Mouse (Mus musculus): Measurements from ENCODE around the gene Nxn.

Gene Nxn

GRCm38 (mm10) chr11:76332240-76332639, 66.7 kb downstream of the Nxn start:
- no peak for DNase-seq (ENCODE audit: low spot score)

GRCm38 (mm10) chr11:76328522-76329290, 70.2 kb downstream of the Nxn start:
- DNase-seq (ENCODE audit: low spot score) = no peak

- DNase-seq (ENCODE audit: low spot score) = no peak
Observed at GRCm38 (mm10) chr11:76328084-76328483, 70.9 kb downstream of the Nxn start.

- no peak for DNase-seq (ENCODE audit: low spot score)
Observed at GRCm38 (mm10) chr11:76326672-76327071, 72.3 kb downstream of the Nxn start.

GRCm38 (mm10) chr11:76326051-76326450, 72.9 kb downstream of the Nxn start:
- DNase-seq (ENCODE audit: low spot score) = no peak

GRCm38 (mm10) chr11:76324801-76325200, 74.1 kb downstream of the Nxn start:
- DNase-seq (ENCODE audit: low spot score) = no peak

GRCm38 (mm10) chr11:76324207-76324606, 74.7 kb downstream of the Nxn start:
- no peak for DNase-seq (ENCODE audit: low spot score)

- DNase-seq (ENCODE audit: low spot score) = no peak
Observed at GRCm38 (mm10) chr11:76322939-76323338, 76.0 kb downstream of the Nxn start.

GRCm38 (mm10) chr11:76322081-76322480, 76.9 kb downstream of the Nxn start:
- DNase-seq (ENCODE audit: low spot score) = no peak

GRCm38 (mm10) chr11:76320475-76320874, 78.5 kb downstream of the Nxn start:
- no peak for DNase-seq (ENCODE audit: low spot score)

GRCm38 (mm10) chr11:76319714-76320435, 79.1 kb downstream of the Nxn start:
- no peak for DNase-seq (ENCODE audit: low spot score)

- no peak for DNase-seq (ENCODE audit: low spot score)
Observed at GRCm38 (mm10) chr11:76317904-76318303, 81.0 kb downstream of the Nxn start.

- DNase-seq (ENCODE audit: low spot score) = no peak
Observed at GRCm38 (mm10) chr11:76315785-76316444, 83.0 kb downstream of the Nxn start.

GRCm38 (mm10) chr11:76314741-76315140, 84.2 kb downstream of the Nxn start:
- no peak for DNase-seq (ENCODE audit: low spot score)

GRCm38 (mm10) chr11:76314140-76314539, 84.8 kb downstream of the Nxn start:
- no peak for DNase-seq (ENCODE audit: low spot score)

- DNase-seq (ENCODE audit: low spot score) = no peak
Observed at GRCm38 (mm10) chr11:76312805-76313204, 86.1 kb downstream of the Nxn start.

- DNase-seq (ENCODE audit: low spot score) = no peak
Observed at GRCm38 (mm10) chr11:76311224-76312000, 87.5 kb downstream of the Nxn start.

- no peak for DNase-seq (ENCODE audit: low spot score)
Observed at GRCm38 (mm10) chr11:76309868-76310267, 89.1 kb downstream of the Nxn start.

GRCm38 (mm10) chr11:76309072-76309471, 89.9 kb downstream of the Nxn start:
- DNase-seq (ENCODE audit: low spot score) = no peak

GRCm38 (mm10) chr11:76306769-76307168, 92.2 kb downstream of the Nxn start:
- no peak for DNase-seq (ENCODE audit: low spot score)

- DNase-seq (ENCODE audit: low spot score) = no peak
Observed at GRCm38 (mm10) chr11:76305571-76305970, 93.4 kb downstream of the Nxn start.

GRCm38 (mm10) chr11:76303368-76303767, 95.6 kb downstream of the Nxn start:
- DNase-seq (ENCODE audit: low spot score) = no peak

All from ovary, postnatal 36 days (tissue).